Mouse (Mus musculus): ENCODE measurements around the gene Ncor2. TPM values are rescaled to one million over a fixed set of nuclear protein-coding genes. Genes with fewer than 3 reads are reported as not detected.

Ncor2 gene
- polyA plus RNA-seq, 1 experiment = 74.6 TPM

- TF ChIP-seq CTCF (IDR thresholded peaks at IDR 0.05; ENCODE audit: extremely low read depth, insufficient read depth, low read length) = no peak
- no peak for TF ChIP-seq POLR2A (IDR thresholded peaks at IDR 0.05; ENCODE audit: extremely low read depth, insufficient read depth, low read length)
- no peak overlapping the region for H3K4me3 ChIP-seq (ENCODE audit: insufficient read depth, low read length)
- H3K27ac ChIP-seq (ENCODE audit: insufficient read depth, low read length) = no peak overlapping the region
- H3K4me1 ChIP-seq (ENCODE audit: control insufficient read depth, insufficient read depth, low read length) = no peaks in the 10 kb centered on the region; the same call in 1 of the 2 replicates
Measured at GRCm38 (mm10) chr5:125071919-125072318, 107.1 kb downstream of the Ncor2 start.

DNA sequence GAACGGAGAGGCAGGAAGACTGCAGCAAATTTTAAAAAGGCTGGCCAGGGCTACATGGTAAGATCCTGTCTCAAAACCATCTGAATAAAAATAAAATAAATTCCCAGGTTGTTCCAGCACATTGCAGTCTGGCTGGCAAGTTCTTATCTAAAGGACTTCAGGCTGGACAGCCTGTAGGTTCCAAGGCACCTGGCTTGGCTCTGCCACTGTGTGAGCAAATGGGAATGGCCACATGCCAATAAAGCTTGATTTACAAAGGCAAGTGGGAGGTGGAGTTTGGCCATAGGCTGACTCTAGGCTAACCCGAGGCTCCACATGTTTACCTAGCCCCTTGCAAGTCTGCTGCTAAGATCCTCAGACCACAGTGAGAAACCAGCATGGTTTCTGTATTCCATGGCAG, 108.6 kb downstream of the Ncor2 start:
- Histone ChIP-seq H3K4me3 (ENCODE audit: insufficient read depth, low read length) (no peak overlapping the region), H3K4me1 (ENCODE audit: control insufficient read depth, insufficient read depth, low read length) (no peaks in the 10 kb centered on the region; the same call in 1 of the 2 replicates), H3K27ac (ENCODE audit: insufficient read depth, low read length) (no peak overlapping the region)
- TF ChIP-seq POLR2A (IDR thresholded peaks at IDR 0.05; ENCODE audit: extremely low read depth, insufficient read depth, low read length) (no peak), CTCF (IDR thresholded peaks at IDR 0.05; ENCODE audit: extremely low read depth, insufficient read depth, low read length) (no peak)

- TF ChIP-seq POLR2A (IDR thresholded peaks at IDR 0.05; ENCODE audit: extremely low read depth, insufficient read depth, low read length) (no peak), CTCF (IDR thresholded peaks at IDR 0.05; ENCODE audit: extremely low read depth, insufficient read depth, low read length) (no peak)
- no peak overlapping the region for H3K4me3 ChIP-seq (ENCODE audit: insufficient read depth, low read length)
- H3K27ac ChIP-seq (ENCODE audit: insufficient read depth, low read length) = no peak overlapping the region
- no peaks in the 10 kb centered on the region; the same call in 1 of the 2 replicates for H3K4me1 ChIP-seq (ENCODE audit: control insufficient read depth, insufficient read depth, low read length)
Measured at GRCm38 (mm10) chr5:125069916-125070315, 109.1 kb downstream of the Ncor2 start.

- TF ChIP-seq POLR2A (IDR thresholded peaks at IDR 0.05; ENCODE audit: extremely low read depth, insufficient read depth, low read length) (no peak), CTCF (IDR thresholded peaks at IDR 0.05; ENCODE audit: extremely low read depth, insufficient read depth, low read length) (no peak)
- no peak overlapping the region for H3K27ac ChIP-seq (ENCODE audit: insufficient read depth, low read length)
- no peak overlapping the region for H3K4me3 ChIP-seq (ENCODE audit: insufficient read depth, low read length)
- no peaks in the 10 kb centered on the region; the same call in 1 of the 2 replicates for H3K4me1 ChIP-seq (ENCODE audit: control insufficient read depth, insufficient read depth, low read length)
Measured at GRCm38 (mm10) chr5:125069426-125069825, 109.6 kb downstream of the Ncor2 start.

GRCm38 (mm10) chr5:125068371-125068951, 110.6 kb downstream of the Ncor2 start:
- TF ChIP-seq CTCF (IDR thresholded peaks at IDR 0.05; ENCODE audit: extremely low read depth, insufficient read depth, low read length) = no peak
- H3K4me3 ChIP-seq (ENCODE audit: insufficient read depth, low read length) = no peak overlapping the region
- H3K27ac ChIP-seq (ENCODE audit: insufficient read depth, low read length) = no peak overlapping the region
- peaks cover under 1% of the 10 kb centered on the region for H3K4me1 ChIP-seq (ENCODE audit: control insufficient read depth, insufficient read depth, low read length)

DNA sequence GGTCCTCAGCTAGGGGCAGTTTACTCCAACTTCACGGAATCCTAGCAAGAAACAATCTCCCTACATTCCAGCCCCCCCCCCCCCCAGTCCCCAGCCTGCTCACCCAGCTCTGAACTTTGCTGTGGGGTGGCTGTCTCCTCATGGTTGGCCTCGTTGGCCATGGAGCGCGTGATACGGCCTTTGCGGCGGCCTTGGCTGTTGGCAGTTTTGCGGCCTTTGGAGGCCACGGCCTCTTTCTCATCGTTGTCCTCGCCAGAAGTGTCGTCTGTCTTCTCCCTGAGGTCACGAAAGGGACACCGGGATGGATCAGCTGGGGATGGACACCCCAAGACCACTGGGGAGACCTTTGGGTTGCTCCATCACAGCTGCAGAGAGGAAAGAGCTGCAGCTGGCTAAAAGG, 111.3 kb downstream of the Ncor2 start:
- H3K4me3 ChIP-seq (ENCODE audit: insufficient read depth, low read length) = no peak overlapping the region
- no peak for TF ChIP-seq POLR2A (IDR thresholded peaks at IDR 0.05; ENCODE audit: extremely low read depth, insufficient read depth, low read length)
- no peak for TF ChIP-seq CTCF (IDR thresholded peaks at IDR 0.05; ENCODE audit: extremely low read depth, insufficient read depth, low read length)
- no peak overlapping the region for H3K27ac ChIP-seq (ENCODE audit: insufficient read depth, low read length)
- H3K4me1 ChIP-seq (ENCODE audit: control insufficient read depth, insufficient read depth, low read length) = peaks cover 2% of the 10 kb centered on the region

DNA sequence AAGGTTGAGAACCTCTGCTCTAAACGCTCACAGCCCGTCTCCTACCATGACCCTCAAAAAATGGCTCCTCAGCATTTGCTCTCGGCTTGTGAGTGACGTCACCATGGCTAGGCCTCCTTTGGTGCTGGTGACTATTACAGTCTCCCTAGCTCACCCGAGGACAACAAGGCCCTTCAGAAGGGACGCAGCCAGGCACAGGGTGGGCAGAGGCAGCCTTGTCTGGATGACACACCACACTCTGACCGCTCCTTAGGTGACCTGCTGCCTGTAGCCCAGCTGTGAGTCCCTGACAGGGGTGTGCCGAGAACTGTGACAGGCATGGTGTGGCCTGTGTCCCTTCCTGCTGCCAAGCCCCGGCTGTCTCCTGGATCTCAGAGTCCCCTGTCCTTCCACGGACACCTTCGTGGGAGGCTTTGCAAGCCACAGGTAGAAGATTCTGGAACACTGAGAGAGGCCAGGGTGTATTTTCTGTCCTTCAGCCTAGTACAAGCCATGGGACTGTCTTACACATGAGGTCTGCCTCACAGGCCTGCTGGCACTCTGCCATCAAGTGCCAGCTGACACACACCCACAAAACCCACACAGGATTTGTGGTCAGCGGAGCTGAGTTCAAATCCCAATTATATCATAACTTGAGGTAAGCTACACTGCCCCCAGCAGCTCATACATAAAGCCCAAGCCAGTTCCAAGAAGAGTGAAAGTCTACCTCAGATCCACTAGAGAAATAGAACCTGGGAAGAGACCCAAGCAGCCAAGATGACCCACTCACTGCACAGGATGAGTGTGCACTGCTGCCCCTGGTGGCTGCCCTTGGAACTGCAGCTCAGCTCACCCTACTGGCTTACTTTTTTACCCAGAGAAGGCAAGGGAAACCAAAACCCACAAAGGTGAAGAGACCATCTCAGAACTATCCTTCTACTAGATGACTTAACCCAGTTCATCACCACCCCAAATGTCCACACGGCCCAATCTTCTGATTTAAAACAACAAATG, 112.2 kb downstream of the Ncor2 start:
- peak; percentile 94 for TF ChIP-seq CTCF (IDR thresholded peaks at IDR 0.05; ENCODE audit: extremely low read depth, insufficient read depth, low read length)
- no peak for TF ChIP-seq POLR2A (IDR thresholded peaks at IDR 0.05; ENCODE audit: extremely low read depth, insufficient read depth, low read length)
- Histone ChIP-seq H3K27ac (ENCODE audit: insufficient read depth, low read length) (no peak overlapping the region), H3K4me3 (ENCODE audit: insufficient read depth, low read length) (no peak overlapping the region), H3K4me1 (ENCODE audit: control insufficient read depth, insufficient read depth, low read length) (peaks cover 2% of the 10 kb centered on the region)

GRCm38 (mm10) chr5:125063015-125063414, 116.0 kb downstream of the Ncor2 start:
- Histone ChIP-seq H3K4me1 (ENCODE audit: control insufficient read depth, insufficient read depth, low read length) (peaks cover 13% of the 10 kb centered on the region), H3K27ac (ENCODE audit: insufficient read depth, low read length) (no peak overlapping the region), H3K4me3 (ENCODE audit: insufficient read depth, low read length) (no peak overlapping the region)
- TF ChIP-seq POLR2A (IDR thresholded peaks at IDR 0.05; ENCODE audit: extremely low read depth, insufficient read depth, low read length) = no peak
- no peak for TF ChIP-seq CTCF (IDR thresholded peaks at IDR 0.05; ENCODE audit: extremely low read depth, insufficient read depth, low read length)

GRCm38 (mm10) chr5:125058267-125058668, 120.8 kb downstream of the Ncor2 start:
- TF ChIP-seq CTCF (IDR thresholded peaks at IDR 0.05; ENCODE audit: extremely low read depth, insufficient read depth, low read length) (no peak), POLR2A (IDR thresholded peaks at IDR 0.05; ENCODE audit: extremely low read depth, insufficient read depth, low read length) (no peak)
- peak overlapping the region; percentile 48 for H3K4me3 ChIP-seq (ENCODE audit: insufficient read depth, low read length)
- H3K27ac ChIP-seq (ENCODE audit: insufficient read depth, low read length) = peak overlapping the region; percentile 65
- peaks cover 11% of the 10 kb centered on the region for H3K4me1 ChIP-seq (ENCODE audit: control insufficient read depth, insufficient read depth, low read length)

All from cortical plate, adult 2 months (tissue).